Mouse (Mus musculus) neutrophil, adult 5-6 weeks (primary cell): Measurements from ENCODE around the gene Hoxc8. TPM values are rescaled to one million over a fixed set of nuclear protein-coding genes. Genes with fewer than 3 reads are reported as not detected.

Experiments
- ATAC-seq: fragments of 151-379, 151-347 bp; 2 replicates; pipeline ENCODE4 v1.8.0; 2017; ENCODE audit warnings: mild to moderate bottlenecking, moderate TSS enrichment; ENCODE audit not compliant: insufficient number of reproducible peaks, poor library complexity, low FRiP score, severe bottlenecking; ENCODE audit errors: extremely low read depth
- total RNA-seq: library from RNA; stranded (forward); fragments of 200-1000 nt; gene quantifications from 2 replicates; pipeline ENCODE4 v1.2.3, GENCODE M21; 2017

The Hoxc8 gene
- total RNA-seq: not detected in 2 replicates

GRCm38 (mm10) chr15:102990461-102991397 is at the start of gene Hoxc8:
Gene Hoxc8, plus strand, starts transcription at chr15:102990607.
- no peak for ATAC-seq

DNA sequence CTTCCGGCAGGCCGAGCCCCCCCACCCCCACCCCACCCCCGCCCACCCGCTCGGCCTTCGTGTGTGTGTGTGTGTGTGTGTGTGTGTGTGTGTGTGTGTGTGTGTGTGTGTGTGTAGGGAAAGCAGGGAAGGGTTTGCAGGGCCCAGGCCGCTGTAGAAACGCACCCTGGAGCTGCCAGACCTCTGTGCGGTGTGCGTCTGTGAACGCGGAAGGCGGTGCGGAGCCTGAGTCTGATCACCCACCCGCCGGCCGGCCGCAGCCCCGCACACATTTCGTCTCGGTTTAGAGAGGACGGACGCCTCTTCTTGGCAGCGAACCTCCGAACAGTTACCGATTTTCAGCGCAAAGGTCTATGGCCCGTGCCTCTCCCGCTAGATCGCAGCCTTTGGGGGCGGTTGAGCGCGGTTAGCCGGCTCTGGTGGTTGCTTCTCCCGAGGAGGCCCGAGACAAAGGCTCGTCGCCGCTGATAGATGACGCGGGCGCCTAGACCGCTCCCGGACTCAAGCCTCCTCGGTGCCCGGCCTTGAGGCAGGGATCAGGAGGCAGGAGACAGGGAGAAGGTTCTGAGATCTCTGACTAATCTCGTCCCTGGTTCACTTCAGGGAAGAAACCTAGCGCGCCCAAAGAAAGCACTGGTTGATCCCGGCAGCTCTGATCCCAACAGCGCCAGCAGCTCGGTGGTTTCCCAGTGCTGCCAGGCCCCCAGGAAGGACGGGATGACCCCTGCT is 47.5 kb upstream of the Hoxc8 start:
- no peak for ATAC-seq

- ATAC-seq: no peak
These were observed 47.0 kb upstream of the Hoxc8 start for GRCm38 (mm10) chr15:102943468-102943813.

- no peak for ATAC-seq
These were observed 45.0 kb upstream of the Hoxc8 start for GRCm38 (mm10) chr15:102945185-102946077.

- no peak for ATAC-seq
These were observed 43.1 kb upstream of the Hoxc8 start for GRCm38 (mm10) chr15:102947276-102947675.

DNA sequence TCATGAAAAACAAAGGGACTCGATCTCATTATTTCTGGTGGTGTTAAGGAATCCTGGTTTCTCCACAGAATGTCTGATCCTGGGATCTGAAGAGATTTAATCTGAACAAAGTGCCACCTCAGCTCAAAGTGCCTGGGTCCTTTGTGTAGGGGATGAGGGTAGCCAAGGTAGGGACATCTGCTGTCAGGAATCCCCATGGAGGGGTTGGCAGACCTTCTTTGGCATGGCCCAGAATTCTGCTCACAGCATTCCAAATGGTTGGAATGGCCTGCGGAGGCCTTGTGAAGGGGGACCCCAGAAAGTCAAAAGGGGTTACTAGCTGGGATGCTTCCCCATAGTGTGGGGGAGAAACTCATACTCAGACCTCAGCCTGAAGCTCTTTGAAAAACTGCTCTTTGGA is 41.6 kb upstream of the Hoxc8 start:
- ATAC-seq: no peak

DNA sequence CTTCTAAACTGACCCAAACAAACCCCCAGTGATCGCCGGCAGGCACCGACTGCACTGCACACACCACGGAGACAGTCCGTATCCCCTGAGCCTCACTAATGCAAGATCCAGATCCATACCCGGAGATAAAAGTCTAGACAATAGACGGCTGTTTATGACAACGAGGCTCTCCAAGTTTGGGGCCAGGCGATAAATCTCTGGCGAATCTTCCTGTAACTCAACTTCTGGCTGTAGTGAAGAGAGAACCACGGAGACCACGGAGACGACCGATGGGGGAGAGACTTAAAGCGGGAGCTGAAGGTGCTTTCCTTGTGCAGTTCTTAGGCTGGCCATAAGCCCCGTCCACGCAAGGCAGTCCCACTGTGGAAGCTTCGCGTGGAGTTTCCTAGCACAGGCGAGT is 40.7 kb upstream of the Hoxc8 start:
- no peak for ATAC-seq

- ATAC-seq: no peak
These were observed 39.5 kb upstream of the Hoxc8 start for GRCm38 (mm10) chr15:102950877-102951276.

GRCm38 (mm10) chr15:102953561-102953960 is 36.8 kb upstream of the Hoxc8 start:
- no peak for ATAC-seq

DNA sequence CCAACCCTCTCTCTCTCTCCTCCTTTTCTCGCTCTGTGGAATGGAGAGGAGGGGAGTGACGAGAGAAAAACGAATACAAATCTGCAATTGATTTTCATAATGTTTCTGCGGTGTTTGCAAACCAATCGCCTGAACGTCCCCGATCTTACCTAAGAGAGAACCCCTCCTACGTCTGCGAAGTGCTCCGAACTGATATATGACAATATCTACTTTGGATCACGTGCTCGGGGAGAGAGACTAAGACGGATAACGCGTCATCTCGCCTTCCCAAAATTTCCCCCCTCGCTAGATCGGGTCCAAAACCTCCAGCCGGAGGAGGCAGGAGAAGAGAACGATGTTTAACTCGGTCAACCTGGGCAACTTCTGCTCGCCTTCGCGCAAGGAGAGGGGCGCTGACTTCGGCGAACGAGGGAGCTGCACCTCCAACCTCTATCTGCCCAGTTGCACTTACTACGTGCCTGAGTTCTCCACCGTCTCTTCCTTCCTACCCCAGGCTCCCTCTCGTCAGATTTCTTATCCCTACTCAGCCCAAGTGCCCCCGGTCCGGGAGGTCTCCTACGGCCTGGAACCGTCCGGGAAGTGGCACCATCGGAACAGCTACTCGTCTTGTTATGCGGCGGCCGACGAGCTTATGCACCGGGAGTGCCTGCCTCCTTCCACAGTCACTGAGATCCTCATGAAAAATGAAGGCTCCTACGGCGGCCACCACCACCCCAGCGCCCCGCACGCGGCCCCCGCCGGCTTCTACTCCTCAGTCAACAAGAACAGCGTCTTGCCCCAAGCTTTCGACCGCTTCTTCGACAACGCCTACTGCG is 36.0 kb upstream of the Hoxc8 start, which contains the start of gene Hoxc11:
Hoxc11 (plus strand) TSS at position 236 of the 815 bp plus-strand sequence.
- ATAC-seq: no peak

DNA sequence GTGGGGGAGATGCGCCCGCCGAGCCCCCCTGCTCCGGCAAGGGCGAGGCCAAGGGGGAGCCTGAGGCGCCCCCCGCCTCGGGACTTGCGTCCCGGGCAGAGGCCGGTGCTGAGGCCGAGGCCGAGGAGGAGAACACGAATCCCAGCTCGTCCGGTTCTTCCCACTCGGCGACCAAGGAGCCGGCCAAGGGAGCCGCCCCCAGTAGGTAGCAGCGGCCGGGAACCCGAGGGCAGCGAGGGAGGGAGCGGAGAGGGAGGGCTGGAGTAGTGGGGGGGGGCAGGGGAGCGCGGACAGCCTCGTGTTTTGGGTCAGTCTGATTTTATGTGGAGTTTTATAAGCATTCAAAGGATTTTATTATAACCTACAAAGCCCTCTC is 35.4 kb upstream of the Hoxc8 start:
- ATAC-seq: no peak

GRCm38 (mm10) chr15:102955833-102956640 is 34.4 kb upstream of the Hoxc8 start:
- no peak for ATAC-seq

GRCm38 (mm10) chr15:102956906-102957305 is 33.5 kb upstream of the Hoxc8 start:
- no peak for ATAC-seq

DNA sequence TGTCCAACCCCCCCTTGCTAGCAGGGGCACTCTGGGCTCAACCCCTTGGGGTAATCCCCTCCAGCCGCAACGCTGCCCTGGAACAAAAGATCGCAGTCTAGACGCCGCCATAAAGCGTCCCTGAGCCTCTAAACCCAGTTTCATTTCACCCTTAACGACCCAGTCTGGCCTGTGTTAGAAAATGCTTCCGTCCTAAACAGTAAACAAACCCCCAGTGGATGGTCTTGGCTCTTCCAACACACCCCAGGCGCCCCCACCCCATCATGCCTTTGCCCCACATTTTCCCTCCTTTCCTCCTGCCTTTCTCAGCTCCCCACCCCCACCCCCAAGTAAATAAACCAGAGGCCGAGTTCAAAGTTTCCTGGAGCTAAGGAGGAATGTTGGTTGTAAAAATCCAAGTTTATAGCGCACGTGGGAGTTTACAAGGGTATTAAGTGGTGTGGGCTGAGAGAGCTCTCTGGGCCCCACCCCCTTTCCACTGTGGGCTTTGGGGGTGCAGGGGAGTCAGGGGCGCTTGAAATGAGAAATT is 30.7 kb upstream of the Hoxc8 start:
- no peak for ATAC-seq

DNA sequence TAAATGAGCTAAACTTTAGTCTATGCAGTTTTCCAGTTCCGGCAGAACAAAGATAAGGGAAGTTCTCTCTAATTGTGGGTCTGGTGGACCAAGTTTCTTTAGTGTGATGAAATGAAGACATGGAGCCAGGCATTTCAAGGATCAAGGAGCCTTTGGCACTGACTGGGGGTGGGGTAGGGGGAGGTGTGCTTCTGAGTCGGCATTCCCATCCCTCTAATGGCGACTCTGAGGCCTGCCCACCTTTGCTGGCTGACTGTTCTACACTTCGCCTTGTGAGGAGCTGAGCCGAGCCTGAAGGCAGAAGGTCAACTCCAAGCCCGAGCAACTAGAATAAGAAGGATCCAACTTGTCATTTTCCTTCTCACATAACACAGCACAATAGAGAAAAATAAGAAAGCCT is 28.7 kb upstream of the Hoxc8 start:
- no peak for ATAC-seq

- no peak for ATAC-seq
These were observed 27.9 kb upstream of the Hoxc8 start for GRCm38 (mm10) chr15:102962492-102962891.

DNA sequence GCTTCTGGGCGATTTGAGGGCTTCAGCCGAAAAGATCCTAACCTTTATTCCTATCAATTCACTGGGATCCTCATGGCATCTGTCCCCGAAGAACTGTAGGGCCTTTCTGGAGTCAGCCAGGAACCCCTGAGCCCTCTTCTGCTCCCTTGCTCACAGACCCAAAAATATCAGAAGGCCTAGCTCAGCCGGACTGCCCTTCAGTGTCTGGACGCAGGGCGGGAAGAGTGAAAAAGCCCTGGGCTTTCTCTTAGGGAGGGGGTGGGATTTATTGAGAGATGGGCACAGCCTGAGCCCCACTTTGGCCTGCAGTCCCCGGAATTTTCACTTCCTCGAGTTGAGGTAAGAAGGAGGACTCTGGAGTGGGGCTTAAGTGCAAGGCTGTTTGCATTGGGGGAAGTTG is 27.1 kb upstream of the Hoxc8 start:
- no peak for ATAC-seq
